Mouse (Mus musculus) layer of hippocampus, postnatal 14 days (tissue): Measurements from ENCODE around the gene Phf11c. TPM values are rescaled to one million over a fixed set of nuclear protein-coding genes. Genes with fewer than 3 reads are reported as not detected.
"Not testable (repeated sequence)": the region's sequence is repeated elsewhere in the genome, so short reads cannot be mapped to it uniquely, and the experiment has no call there.

ENCODE experiments used
- DNase-seq, 2 experiments: peaks; one replicate each; pipeline ENCODE4 v3.0.0; 2021 to 2022; ENCODE audit warnings: low spot score in 2 of 2, mixed read lengths in 1 of 2
- long read RNA-seq, 2 experiments: library from polyadenylated mRNA; stranded (forward); transcript quantifications; one replicate each; pipeline ENCODE4 v2.0.0; 2021
- total RNA-seq, 2 experiments: library from RNA; stranded (reverse); gene quantifications; 2 replicates each; pipeline ENCODE4 v1.2.3; 2021

Phf11c gene
- under 1 TPM; 0.62 to 0.74 TPM for total RNA-seq
- long read RNA-seq, experiment 1, partial matches to known transcripts, result 1 of 1 reads
- long read RNA-seq, experiment 1, other reads (novel, unspliced or antisense), result 0 of 1 reads
- long read RNA-seq, experiment 2, result 0 reads

DNA sequence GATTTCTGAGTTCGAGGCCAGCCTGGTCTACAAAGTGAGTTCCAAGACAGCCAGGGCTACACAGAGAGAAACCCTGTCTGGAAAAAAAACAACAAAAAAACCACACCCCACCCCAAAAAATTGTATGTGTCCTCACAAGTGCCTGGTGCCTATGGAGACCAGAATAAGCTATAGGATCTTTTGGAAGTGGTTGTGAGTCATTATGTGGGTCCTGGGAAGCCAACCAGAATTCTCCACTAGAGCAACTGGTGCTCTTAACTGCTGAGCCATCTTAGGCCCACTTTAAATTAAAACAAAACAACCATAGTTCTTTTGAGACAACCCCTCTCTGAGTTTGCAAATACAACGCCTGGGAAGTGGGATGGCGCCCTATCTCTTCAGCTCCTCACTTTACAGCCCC, at the start of gene Phf11c:
Phf11c (minus strand) TSS at position 101 of the 400 bp plus-strand sequence.
- DNase-seq, result no peak

DNA sequence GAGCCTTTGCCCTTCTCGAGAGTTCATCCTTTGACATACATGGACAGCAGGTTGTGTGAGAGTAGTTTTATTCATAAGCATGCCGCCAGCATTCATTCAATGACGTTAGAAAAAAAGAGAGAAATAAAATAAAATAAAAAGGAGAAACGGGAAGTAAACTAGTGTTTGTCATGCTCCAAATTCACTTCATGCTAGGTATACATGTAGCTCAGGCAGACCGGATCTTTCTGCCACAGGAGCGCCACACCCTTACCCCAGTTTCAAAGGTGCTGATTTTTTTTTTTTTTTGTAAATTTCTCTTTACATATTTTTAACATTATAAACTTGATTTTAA, 46.3 kb upstream of the Phf11c start:
- no peak for DNase-seq

DNA sequence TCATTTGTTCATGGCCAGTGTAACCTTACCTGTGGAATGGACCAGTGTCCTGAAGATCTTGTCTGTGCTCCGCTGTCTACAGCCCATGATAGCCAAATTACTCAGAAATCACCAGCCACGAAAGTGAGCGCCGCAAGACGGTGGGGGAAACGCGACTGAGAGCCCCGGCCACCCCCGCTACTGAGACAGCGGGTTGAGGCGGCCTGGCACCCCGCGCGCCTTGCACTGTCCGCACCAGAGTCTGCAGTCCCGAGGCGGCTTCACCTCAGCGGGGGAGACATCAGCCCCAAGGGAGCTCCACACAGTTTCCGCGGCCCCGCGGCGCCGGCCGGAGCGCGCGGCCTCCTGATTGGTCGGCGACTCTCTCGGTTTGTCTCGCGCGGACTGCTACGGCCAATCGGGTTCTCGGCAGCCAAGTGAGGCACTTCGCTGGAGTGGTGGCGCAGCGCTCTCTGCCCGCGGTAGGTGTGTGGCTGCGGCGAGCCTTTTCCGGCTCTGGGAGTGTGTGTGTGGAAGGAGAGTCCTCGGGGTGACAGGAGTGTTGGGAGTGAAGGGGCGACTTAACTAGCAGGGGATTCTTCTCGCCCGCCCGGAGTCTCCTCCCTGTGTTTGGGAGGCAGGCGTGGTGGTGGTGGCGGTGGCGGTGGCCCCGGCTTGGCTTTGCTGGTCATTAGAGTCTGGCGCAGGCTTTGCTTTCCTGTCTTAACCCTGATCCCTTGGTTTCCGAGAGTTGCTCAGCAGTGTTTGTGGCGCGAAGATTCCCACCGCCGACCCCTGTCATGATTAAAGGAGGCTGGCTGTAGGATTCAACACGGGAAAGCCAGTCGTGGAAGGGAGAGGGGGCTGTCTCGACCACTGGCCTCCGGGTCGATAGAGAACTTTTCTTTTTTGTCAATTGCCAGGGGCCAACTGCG, 45.6 kb upstream of the Phf11c start, which contains the start of the genes Setdb2 and Cab39l:
Setdb2 (minus strand) TSS at position 327 of the 914 bp plus-strand sequence.
Cab39l (plus strand) TSS at position 415 of the 914 bp plus-strand sequence.
- DNase-seq, result peak; percentile 91 to 94

DNA sequence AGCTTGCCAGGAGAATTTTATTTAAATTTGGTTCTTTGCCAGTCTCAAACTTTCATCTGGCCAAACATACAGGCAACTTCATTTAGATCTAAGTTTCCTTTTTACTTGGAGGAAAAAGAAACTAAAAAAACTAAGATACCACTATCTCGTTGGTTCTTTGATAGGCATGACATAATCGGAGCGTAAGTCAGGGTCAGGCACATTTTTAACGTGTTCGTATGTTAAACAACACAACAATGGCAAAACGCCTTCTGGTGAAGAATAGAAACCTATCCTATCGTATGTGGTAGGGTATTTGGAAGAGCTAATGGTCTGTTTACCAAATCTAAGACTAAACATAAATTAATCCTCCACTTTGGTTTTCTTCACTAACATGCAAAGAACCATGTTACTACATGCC, 44.9 kb upstream of the Phf11c start:
- no peak for DNase-seq

DNA sequence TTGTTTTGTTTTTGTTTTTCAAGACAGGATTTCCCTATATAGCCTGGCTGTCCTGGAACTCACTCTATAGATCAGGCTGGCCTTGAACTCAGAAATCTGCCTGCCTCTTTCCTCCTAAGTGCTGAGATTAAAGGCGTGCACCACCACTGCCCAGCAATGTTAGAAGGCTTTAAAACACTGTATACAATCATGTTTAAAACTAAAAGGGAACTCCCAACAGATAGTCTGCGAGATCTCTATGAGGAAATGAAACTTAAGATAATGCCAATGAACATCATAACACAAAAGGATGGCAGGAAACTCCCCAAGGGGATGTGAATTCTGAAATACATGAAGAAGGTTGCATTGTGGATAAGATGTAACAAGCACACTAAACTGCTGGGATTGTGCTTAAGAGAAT, 43.3 kb upstream of the Phf11c start:
- no peak for DNase-seq

DNA sequence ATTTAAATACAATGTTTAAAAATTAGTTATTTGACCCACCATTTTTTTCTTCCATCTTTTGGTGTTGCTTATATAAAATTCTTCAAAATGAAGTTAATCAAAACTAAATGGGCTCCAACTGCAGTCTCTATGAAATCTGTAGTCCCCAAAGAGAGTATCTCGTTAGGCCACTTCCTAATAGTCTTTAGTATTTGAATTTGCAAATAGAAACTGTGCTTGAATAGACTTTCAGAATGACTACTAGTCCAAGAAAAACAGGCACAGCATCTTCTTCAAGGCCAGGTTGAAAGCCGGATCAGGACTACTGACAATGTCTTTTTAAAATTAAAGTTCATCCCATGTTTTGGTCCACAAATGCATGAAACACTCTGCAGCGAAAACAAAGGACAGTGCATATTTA, 42.2 kb upstream of the Phf11c start:
- DNase-seq, result no peak

DNA sequence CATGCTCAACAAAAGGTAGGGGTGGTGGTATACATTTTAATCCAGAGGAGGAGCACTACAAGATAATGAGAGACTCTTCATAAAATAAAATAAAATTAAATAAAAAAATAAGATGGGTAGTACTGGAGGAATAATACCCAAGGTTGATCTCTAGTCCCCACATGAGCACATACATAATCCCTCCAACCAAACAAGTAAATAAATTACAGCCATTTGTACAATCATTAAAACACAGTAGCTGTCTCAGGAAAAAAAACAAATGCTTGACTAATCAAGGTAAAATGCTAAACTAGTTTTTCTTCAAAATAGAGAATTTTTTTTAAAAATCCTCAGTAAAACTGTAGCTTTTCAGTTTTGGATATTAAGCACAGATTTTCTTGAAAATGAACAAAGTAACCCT, 40.0 kb upstream of the Phf11c start:
- DNase-seq, result no peak

DNA sequence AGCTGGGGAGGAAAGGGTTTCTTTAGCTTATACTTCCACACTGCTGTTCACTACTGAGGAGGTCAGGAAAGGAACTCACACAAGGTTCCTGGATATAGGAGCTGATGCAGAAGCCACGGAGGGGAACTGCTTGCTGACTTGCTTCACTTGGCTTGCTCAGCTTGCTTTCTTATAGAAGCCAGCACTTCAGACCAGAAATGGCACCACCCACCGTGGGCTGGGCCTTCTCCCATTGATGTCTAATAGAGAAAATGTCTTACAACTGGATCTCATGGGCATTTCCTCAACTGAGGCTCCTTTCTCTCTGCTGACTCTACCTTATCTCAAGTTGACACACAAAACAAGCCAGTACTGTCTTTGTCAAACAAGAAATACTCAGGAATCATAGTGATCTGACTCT, 38.7 kb upstream of the Phf11c start:
- no peak for DNase-seq

DNA sequence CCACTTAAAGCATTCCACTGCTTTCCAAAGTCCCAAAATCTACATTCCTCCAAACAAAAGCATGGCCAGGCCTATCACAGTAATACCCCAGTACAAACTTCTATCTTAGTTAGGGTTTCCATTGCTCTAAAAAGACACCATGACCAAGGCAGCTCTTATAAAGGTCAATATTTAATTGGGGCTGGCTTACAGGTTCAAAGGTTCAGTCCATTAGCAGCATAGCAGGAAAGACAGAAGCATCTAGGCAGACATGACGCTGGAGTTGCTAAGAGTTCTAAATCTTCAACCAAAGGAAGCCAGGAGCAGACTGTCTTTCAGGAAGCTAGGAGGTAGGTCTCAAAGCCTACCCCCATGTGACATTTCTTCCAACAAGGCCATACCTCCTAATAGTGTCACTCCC, 35.4 kb upstream of the Phf11c start:
- no peak for DNase-seq

DNA sequence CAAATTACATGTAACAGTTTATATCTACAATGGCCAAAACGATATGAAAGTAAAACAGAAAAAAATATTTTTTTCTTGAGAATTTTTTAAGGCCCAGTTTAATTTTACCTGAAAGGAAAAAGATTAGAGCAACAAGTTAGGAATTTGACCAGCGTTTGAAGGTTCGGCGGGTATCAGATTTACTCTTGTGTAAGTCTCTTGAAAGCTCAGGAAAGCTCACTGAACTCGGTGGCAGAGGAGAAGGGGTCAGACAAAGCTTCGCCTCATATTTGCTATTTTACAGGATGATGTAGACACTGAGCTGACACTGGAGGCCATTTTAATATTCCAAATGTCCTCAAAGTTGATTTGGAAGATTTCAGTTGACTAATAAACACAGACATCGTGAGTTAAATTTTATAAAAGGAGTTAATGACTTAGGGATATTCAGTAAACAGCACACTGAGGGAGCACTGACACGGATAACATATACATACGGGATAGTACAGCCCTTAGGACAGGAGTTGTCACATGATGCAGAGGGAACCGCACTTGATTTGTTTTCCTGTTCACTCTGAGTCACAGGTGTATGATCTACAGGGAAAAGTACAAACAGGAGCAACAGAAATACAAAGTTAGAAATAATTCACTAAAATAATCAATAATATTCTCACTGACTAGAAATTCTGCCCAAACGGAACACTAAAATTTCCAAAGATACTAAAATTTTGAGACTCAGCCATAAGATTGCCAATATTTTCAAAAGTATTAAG, 27.9 kb upstream of the Phf11c start:
- DNase-seq, result no peak

DNA sequence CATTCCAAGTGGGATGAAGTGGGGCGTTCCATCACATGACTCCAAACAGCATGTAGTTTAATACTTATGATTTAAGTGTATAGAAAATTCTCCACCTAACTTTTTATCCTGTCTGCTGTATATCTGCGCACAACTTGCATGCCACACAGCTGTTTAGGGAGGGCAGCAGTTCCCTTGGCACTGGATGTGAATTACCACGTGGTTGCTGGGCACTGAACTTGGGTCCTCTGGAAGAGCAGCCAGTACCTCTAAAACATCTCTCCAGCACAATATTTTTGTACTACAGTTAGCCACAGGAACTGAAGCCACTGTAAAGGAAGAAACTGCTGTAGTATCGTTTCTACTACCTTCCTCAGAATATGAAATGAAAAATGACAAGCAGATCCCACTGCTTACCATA, 23.0 kb upstream of the Phf11c start:
- no peak for DNase-seq

DNA sequence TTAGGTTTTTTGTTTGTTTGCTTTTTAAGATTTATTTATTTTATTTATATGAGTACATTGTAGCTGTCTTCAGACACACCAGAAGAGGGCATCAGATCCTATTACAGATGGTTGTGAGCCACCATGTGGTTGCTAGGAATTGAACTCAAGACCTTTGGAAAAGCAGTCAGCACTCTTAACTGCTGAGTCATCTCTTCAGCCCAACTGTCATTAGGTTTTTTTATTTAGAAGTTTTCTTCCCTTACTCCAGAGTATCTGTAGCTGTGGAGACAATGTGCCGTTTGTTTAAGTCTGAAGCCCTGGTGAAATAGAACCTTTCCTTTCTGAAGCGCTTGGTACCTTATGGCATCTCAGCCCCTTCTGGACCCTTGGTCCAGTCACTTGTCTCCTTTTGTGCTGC, 19.8 kb upstream of the Phf11c start:
- not testable (repeated sequence) for DNase-seq

DNA sequence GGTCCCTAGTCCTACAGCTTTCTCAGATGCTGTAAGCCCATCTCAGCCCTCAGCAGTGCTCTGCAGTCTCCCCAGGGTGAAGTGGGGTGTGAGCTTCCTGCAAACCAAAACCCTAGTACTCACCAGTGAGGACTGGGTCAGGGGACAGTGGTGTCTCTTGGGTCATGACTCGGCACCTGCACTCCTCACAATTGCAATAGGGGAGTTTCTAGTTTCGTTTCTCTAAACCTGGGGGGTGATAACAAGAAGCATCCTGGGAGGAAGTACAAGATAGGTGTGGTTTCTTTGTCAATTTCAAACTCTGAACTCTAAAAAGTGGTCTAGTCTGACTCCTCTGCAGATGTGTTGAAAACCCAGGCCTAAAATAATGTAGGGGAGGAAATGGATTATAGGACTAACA, 1.8 kb upstream of the Phf11c start:
- DNase-seq, result no peak

DNA sequence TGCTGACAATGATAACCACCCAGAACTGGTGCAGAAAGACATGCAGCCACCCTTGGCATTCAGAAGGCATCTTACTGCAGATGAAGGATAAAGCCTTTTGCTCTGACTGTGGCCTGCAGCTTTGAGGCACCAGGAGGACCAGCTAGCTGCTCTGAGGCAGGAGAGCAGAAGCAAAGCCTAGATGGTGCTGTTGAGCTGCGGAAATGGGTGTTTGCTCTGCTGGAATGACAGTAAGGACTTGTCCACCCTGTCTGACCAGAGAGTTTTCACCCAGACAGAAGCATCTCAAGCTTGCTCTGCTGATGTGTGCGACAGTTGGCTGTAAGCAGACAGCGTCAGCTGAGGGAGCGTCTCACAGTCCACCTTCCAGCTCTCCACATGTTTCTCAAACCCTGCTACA, 5.0 kb downstream of the Phf11c start:
- peak; percentile 19 to 35 for DNase-seq

DNA sequence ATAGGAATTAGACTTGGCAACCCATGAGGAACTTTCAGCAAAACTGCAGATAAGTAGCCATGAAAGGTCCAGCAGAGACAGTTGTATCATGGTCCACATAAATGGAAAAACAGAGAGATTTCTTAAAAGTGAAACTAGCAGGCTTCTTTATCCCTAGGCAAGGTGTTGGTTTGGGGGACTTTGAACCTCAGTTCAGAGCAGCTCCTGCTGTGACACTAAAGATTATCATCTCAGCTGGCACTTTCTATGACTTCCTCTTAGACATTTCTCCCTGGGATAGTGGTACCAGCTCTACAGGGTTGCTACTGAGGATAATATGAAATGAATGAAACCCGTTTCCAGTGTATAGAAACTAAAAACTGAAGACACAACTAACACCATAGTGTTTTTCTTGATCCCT, 5.6 kb downstream of the Phf11c start:
- no peak for DNase-seq

DNA sequence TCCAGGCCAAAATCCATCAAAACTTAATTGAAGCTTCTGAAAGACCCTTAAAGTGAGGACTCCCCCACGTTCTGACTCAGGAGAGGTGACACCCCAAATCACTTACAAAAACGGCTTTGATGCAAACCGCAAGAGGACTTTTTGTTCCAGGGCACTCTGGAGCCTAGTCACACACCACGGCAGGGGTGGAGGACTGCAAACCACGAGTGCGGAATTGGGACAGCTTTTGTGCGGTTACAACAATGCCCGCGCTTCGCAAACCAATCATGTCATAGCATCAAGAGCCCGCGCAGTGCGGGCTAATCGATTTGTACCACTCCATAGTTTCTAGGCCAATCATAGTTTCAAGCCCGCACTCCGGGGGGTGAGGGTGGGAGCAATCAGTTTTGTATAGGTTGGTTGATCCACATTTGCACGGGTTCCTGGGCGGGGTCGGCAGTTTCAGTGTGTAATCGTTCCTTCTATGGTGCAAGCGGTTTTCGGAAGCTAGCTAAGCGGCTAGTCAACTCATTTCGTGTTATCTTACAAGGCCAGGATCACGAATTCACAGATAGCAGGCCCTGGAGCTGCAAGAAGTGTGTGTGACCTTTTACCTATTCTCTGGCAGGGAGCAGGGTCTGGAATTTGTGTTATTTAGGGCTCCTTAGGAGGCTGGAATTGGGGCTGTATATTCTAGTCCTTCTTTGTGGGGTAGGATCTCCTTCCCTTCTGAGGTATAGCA, 24.7 kb downstream of the Phf11c start:
- DNase-seq, result no peak

DNA sequence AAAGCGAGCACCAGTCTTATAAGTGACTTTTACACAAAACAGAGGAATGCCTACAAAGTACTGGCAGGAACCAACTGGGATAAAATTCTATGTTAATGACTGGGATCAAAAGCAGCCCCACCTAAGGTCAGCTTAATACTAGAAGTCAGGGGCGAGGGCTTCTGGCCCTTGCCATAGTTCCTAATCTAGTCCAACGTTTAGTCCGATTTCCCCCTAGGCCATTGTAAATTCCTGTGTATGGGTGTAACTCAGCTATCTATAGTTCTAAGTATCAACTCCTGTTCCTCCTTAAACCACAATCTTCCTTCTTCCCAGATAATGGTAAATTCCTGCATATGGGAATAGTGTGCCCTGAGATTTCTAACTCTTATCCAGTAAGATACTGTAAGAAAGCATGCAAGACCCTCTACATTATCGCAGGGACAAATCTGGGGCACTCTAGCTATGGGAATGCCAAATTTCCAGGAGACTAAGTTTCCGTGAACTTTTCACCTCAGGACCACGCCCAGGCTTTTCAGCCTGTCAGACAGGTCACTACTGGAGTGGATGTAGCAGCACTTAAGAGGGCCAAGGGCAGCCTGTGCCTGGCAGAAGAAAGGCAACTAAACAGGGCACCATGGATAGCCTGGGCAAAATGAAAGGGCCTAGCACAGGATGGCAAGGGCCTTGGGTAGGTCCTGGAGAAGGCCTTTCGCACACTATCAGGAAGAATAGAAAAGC, 28.6 kb downstream of the Phf11c start:
- no peak for DNase-seq

DNA sequence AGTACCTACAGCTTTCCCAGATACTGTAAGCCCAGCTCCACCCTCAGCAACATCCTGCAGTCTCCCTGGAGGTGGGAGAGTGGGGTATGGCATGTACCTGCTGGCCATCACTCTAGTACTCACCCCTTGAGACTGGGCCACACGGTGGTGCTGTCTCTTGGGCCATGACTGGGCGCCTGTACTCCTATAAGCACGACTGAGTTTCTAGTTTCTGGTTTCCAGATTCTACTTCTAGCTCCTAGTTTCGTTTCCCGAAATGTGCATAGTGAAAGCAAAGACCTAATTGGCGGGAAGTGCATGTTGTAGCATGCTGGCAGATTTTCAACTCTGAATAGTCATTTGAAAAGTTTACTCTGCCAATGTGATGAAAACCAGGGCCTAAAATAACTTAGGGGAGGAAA, 29.9 kb downstream of the Phf11c start, which contains the start of gene Phf11d:
Phf11d (minus strand) TSS at position 227 of the 401 bp plus-strand sequence.
- DNase-seq, result peak in 1 of 2 experiments; percentile 31

DNA sequence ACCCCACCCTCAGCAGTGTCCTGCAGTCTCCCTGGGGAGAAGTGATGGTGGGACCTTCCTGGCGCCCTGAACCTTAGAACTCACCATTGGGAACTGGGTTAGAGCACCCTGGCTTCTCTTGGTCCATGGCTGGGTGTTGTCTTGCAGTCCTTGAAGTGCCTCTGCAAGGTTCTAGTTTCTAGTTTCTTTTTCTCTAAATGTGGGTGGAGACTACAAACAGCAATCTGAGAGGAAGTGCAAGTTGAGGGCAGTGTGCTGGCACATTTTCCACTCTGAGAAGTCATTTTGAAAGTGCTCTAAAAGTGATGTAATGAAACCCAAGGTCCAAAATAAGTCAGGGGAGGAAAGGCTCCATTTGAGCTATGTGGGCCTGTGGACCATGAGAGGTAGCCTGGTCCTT, 54.0 kb downstream of the Phf11c start, which contains the start of gene Phf11b:
Phf11b (minus strand) TSS at position 163 of the 400 bp plus-strand sequence.
- not testable (repeated sequence) for DNase-seq

DNA sequence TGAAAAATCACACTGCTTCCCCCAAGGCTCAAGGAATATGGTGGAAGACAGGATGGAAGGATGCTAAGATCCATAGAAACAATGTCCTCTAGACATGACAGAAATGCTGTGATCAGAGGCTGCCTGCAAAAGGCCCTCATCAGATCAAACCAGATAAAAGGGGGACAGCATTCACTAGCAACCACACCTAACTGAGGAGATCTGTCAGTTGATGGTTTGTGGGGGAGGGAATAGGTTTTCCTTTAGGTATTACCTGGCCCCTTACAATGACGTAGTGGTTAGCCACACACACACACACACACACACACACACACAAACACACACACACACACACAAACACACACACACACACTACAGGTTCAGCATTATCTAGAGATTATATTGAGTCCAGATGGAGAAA, 55.6 kb downstream of the Phf11c start:
- no peak for DNase-seq

DNA sequence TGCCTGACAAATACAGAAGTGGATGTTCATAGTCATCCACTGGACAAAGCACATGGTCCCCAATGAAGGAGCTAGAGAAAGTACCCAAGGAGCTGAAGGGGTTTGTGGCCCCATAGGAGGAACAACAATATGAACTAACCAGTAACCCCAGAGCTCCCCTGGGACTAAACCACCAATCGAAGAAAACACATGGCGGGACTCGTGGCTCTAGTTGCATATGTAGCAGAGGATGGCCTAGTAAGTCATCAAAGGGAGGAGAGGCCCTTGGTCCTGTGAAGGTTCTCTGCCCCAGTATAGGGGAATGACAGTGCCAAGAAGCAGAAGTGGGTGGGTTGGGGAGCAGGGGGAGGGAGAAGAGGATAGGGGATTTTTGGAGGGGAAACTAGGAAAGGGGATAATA, 59.1 kb downstream of the Phf11c start:
- DNase-seq, result not testable (repeated sequence)
